Mouse (Mus musculus) hindbrain, embryonic 13.5 days (tissue): ENCODE data around the gene Apc2. TPM values are rescaled to one million over a fixed set of nuclear protein-coding genes. Genes with fewer than 3 reads are reported as not detected.

Source experiments
- ATAC-seq: fragments of 200-750 bp; cut with Nextera tagmentation; 2 replicates; pipeline ENCODE4 v1.8.0; 2017; ENCODE audit warnings: moderate TSS enrichment; ENCODE audit not compliant: low FRiP score
- H3K27ac ChIP-seq: fragments of 300-500 bp; sonication (generic); 2 replicates; pipeline ENCODE4 v1.5.1; 2015; ENCODE audit warnings: inconsistent platforms, mild to moderate bottlenecking, moderate library complexity
- H3K27me3 ChIP-seq: fragments of 300-500 bp; sonication (generic); 2 replicates; pipeline ENCODE4 v1.6.1; 2015; ENCODE audit warnings: mild to moderate bottlenecking, inconsistent platforms
- H3K36me3 ChIP-seq: fragments of 300-500 bp; sonication (generic); 2 replicates; pipeline ENCODE4 v1.6.1; 2015; ENCODE audit warnings: mild to moderate bottlenecking, inconsistent platforms
- H3K4me1 ChIP-seq: fragments of 300-500 bp; sonication (generic); replicated peaks from 2 replicates; pipeline ENCODE4 v1.6.1; 2015; ENCODE audit warnings: inconsistent platforms
- H3K4me2 ChIP-seq: fragments of 300-500 bp; sonication (generic); 2 replicates; pipeline ENCODE4 v1.6.1; 2015; ENCODE audit warnings: inconsistent platforms, mild to moderate bottlenecking, moderate library complexity
- H3K4me3 ChIP-seq: fragments of 300-500 bp; sonication (generic); 2 replicates; pipeline ENCODE4 v1.5.1; 2015; ENCODE audit warnings: mild to moderate bottlenecking, inconsistent platforms
- H3K9ac ChIP-seq: fragments of 300-500 bp; sonication (generic); 2 replicates; pipeline ENCODE4 v1.6.1; 2015; ENCODE audit warnings: mild to moderate bottlenecking, inconsistent platforms
- H3K9me3 ChIP-seq: fragments of 300-500 bp; sonication (generic); 2 replicates; pipeline ENCODE4 v1.6.1; 2016; ENCODE audit warnings: inconsistent platforms
- WGBS: fragments of 180-500 bp; shearing (Covaris S2); methylation state at CpG from one replicate; pipeline ENCODE4 v1.1.7; 2015; 5-methylcytosine and 5-hydroxymethylcytosine counted together
- polyA plus RNA-seq: library from polyadenylated mRNA; unstranded; fragments of >200 nt; fragmentation: Nextera tagmentation; extraction: Ambion mirVana; gene quantifications from 2 replicates; pipeline ENCODE4 v1.2.1, GENCODE M21; 2015

Gene Apc2
- polyA plus RNA-seq, 1 experiment from 2014 or later, result 182 TPM

DNA sequence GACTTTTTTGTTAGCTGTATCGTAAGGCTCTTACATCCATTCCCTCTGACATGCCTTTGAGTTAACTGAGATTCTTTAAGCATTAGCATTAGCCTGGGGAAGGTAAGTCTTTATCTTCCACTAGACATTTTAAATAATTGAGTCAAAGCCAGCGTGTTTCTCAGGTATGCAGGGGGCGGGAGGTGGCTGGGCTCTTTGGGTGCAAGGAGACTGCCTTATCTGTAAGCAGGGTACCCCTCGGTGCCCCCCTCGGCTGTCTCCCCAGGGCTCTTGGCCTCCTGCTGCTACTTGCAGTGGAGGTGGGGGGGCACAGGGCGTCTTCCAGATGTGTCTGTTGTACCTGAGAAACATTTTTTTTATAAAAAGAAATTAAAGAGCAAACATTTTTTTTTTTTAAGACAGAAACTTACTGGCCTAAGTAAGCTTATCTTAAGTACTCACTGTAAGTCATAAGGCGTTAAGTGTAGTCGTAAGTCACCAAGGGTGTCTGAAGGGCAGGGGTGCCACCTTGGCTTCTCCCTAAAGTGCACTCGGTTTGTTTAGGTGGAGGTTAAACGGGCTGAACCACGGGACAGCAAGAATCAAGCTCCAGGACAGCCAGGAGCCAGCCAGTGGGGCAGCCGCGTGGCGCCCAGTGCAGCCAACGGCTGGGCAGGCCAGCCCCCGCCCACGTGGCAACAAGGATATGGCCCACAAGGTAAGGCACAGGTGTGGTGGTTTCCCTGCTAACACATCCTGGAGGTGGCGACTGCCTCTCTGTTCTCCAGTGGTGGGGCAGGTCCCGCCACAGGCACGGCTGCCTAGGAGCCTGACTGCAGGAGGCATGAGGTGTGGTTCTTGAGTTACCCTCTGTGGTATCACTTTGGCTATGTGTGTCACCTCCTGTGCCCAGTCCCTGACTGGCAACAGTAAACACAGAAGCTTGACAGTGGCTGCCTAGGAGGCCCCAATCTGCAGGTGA is 13.0 kb upstream of the Apc2 start:
- Histone ChIP-seq H3K36me3 (peaks cover 95% of the 10 kb centered on the region), H3K9ac (no peak overlapping the region), H3K4me1 (peaks cover 14% of the 10 kb centered on the region), H3K4me2 (no peak overlapping the region), H3K9me3 (no peaks in the 10 kb centered on the region), H3K27ac (peak overlapping the region; percentile 65), H3K27me3 (no peaks in the 10 kb centered on the region), H3K4me3 (no peak overlapping the region)
- WGBS, result 92% methylated on average over 20 of the region's 20 CpGs
- no peak for ATAC-seq

DNA sequence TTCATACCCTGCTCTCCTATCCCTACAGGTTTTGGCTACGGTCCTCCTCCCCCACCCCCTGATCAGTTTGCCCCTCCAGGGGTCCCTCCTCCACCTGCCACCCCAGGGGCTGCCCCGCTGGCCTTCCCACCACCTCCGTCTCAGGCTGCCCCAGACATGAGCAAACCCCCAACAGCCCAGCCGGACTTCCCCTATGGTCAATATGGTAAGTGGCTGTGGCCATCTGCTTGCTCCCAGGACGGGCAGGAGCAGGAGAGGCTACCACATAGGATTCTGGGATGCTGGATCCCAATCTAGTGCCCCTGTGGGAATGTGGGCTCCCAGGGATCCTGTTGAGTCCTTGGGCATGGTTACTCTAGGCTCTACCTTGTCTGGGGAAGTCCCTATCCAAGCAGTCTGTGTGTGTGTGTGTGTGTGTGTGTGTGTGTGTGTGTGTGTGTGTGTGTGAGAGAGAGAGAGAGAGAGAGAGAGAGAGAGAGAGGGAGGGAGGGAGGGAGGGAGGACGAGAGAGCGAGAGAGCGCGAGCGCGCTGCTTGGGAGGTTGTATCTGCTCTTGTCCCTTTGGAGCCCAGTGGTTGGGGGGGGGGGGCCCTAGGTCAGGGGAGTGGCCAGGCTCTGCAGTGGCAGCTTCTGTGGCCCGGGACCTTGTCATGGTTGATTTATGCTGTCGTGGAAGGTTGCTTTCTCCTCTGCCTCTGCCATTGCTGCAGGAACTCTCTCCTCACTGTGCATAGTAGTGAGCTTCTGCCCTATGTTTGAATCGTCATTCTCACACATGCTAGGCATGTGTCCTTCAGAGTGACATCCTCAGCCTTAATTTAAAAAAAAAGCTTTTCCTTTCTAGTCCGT is 10.3 kb upstream of the Apc2 start:
- no peak overlapping the region for H3K27ac ChIP-seq
- no peaks in the 10 kb centered on the region for H3K27me3 ChIP-seq
- no peak overlapping the region for H3K4me3 ChIP-seq
- peaks cover 85% of the 10 kb centered on the region for H3K36me3 ChIP-seq
- H3K9ac ChIP-seq, result no peak overlapping the region
- peaks cover 14% of the 10 kb centered on the region for H3K4me1 ChIP-seq
- H3K9me3 ChIP-seq, result no peaks in the 10 kb centered on the region
- no peak for ATAC-seq
- 80% methylated on average over 15 of the region's 15 CpGs for WGBS
- H3K4me2 ChIP-seq, result no peak overlapping the region

- H3K36me3 ChIP-seq, result peaks cover 60% of the 10 kb centered on the region
- WGBS, result 96% methylated on average over 12 of the region's 12 CpGs
Measured at GRCm38 (mm10) chr10:80288097-80288496, 7.7 kb upstream of the Apc2 start.

GRCm38 (mm10) chr10:80288657-80289056 is 7.1 kb upstream of the Apc2 start:
- Histone ChIP-seq H3K36me3 (peaks cover 58% of the 10 kb centered on the region), H3K27ac (no peak overlapping the region), H3K4me2 (no peak overlapping the region), H3K27me3 (no peaks in the 10 kb centered on the region), H3K9me3 (no peaks in the 10 kb centered on the region), H3K9ac (no peak overlapping the region), H3K4me1 (peaks cover 14% of the 10 kb centered on the region), H3K4me3 (no peak overlapping the region)
- no peak for ATAC-seq
- WGBS, result 77% methylated on average over 8 of the region's 8 CpGs

More at GRCm38 (mm10) chr10:80288097-80288496, 7.7 kb upstream of the Apc2 start:
- H3K4me3 ChIP-seq, result no peak overlapping the region
- no peak overlapping the region for H3K9ac ChIP-seq
- H3K4me1 ChIP-seq, result peaks cover 8% of the 10 kb centered on the region
- no peaks in the 10 kb centered on the region for H3K9me3 ChIP-seq
- no peak overlapping the region for H3K4me2 ChIP-seq
- H3K27me3 ChIP-seq, result no peaks in the 10 kb centered on the region
- ATAC-seq, result no peak
- no peak overlapping the region for H3K27ac ChIP-seq

DNA sequence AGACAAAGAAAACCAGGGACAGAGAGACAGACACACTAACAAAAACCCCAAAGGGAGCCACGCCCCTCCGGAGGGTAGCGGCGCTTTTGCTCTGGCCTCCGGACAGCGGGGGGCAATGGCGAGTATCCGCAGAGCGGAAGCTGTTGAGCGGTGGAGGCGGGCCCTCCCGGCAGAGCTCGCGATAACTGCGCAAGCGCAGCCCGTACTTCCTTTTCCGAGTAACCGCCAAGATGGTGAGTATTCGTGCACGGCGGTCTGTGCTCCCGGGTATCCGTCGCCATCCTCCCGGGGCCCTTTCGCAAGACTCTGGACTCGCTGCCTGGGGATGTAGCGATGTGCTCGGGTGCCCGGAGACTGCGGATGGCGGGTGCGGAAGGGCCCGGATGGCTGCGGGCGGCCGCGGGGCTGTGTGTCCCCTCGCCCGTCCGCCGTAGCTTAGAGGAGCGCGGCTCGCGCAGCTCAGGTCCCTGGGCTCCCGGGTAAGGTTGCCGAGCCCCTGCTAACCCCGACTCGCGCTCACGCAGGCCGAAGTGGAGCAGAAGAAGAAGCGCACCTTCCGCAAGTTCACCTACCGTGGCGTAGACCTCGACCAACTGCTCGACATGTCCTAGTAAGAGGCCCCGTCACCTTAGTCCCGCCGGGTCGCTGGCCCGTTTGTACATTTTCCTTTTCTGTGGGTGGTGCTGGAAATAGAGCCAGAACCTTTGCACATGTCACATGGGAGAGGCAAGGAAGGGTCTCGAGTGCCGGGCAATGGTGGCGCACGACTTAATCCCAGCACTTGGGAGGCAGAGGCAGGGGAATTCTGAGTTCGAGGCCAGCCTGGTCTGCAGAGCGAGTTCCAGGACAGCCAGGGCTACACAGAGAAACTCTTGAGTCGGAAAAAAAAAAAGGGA is 3.3 kb upstream of the Apc2 start, which contains the start of gene Rps15:
Gene Rps15 (plus strand): TSS at position 203 of the 896 bp plus-strand sequence.
- Histone ChIP-seq H3K9ac (peak within 1 kb of the TSS; percentile 100), H3K36me3 (peaks cover 36% of the 10 kb centered on the region), H3K27me3 (no peaks in the 10 kb centered on the region), H3K9me3 (no peaks in the 10 kb centered on the region), H3K4me2 (peak within 1 kb of the TSS; percentile 99), H3K27ac (peak within 1 kb of the TSS; percentile 95), H3K4me3 (peak within 1 kb of the TSS; percentile 89), H3K4me1 (peaks cover 52% of the 10 kb centered on the region)
- ATAC-seq, result peak; percentile 73
- WGBS, result under 1% methylated on average over 72 of the region's 72 CpGs

DNA sequence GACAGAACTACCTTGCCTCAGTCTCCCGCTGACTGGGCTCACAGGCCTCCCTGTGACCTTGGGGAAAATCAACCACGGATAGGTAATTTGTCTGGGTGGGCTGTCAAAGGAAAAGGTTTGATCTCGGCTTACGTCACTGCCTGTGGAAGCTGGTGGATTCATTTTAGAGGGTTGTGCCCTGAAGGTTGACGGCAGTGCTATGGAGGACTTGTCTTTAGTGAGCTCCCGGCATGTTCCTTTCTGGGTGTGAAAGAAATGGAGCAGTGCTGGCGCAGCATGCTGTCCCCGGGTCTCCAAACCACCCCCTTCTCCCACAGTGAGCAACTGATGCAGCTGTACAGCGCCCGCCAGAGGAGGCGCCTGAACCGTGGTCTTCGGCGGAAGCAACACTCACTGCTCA is 2.5 kb upstream of the Apc2 start:
- Histone ChIP-seq H3K27me3 (no peaks in the 10 kb centered on the region), H3K36me3 (peaks cover 30% of the 10 kb centered on the region), H3K9me3 (no peaks in the 10 kb centered on the region), H3K9ac (peak overlapping the region; percentile 100), H3K27ac (peak overlapping the region; percentile 95), H3K4me2 (peak overlapping the region; percentile 99), H3K4me3 (peak overlapping the region; percentile 89), H3K4me1 (peaks cover 60% of the 10 kb centered on the region)
- ATAC-seq, result no peak
- 29% methylated on average over 14 of the region's 14 CpGs for WGBS

- no peaks in the 10 kb centered on the region for H3K27me3 ChIP-seq
- H3K4me1 ChIP-seq, result peaks cover 64% of the 10 kb centered on the region
- H3K4me2 ChIP-seq, result no peak overlapping the region
- ATAC-seq, result no peak
- peak overlapping the region; percentile 35; the same call in 1 of the 2 replicates for H3K9ac ChIP-seq
- H3K36me3 ChIP-seq, result peaks cover 20% of the 10 kb centered on the region
- no peak overlapping the region for H3K27ac ChIP-seq
- 79% methylated on average over 4 of the region's 4 CpGs for WGBS
- H3K4me3 ChIP-seq, result no peak overlapping the region; the same call in 1 of the 2 replicates
- no peaks in the 10 kb centered on the region for H3K9me3 ChIP-seq
Measured at GRCm38 (mm10) chr10:80294311-80294710, 1.5 kb upstream of the Apc2 start.

DNA sequence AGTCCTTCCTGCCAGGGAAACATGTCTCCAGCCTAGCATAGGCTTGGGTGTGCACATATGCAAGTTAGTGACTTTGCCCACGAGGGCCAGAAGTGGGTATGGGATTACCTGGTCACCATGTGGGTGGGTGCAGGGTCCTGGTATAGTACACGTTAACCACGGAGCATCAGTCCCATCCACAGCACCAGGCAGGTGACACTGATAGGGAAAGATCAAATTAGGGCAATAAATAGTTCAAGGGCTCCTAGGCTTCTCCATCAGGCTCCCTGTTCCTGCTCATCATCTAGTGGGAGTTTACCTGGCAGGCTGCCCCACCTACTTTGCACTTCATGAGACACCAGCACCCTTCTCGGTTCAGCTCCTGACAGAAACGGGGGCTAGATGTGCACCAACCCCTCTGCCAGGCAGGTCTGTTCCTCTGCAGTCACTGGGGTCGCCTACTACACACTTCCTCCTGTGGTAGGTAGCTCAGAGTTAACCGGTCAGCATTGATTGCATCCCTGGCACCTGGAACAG is 931 bp upstream of the Apc2 start:
- Histone ChIP-seq H3K36me3 (peaks cover 19% of the 10 kb centered on the region), H3K9ac (peak overlapping the region; percentile 99), H3K4me2 (peak overlapping the region; percentile 98), H3K9me3 (no peaks in the 10 kb centered on the region), H3K4me3 (peak overlapping the region; percentile 53; the same call in 1 of the 2 replicates), H3K27me3 (no peaks in the 10 kb centered on the region), H3K27ac (peak overlapping the region; percentile 97; the same call in 1 of the 2 replicates), H3K4me1 (peaks cover 68% of the 10 kb centered on the region)
- no peak for ATAC-seq
- WGBS, result 52% methylated on average over 7 of the region's 7 CpGs

DNA sequence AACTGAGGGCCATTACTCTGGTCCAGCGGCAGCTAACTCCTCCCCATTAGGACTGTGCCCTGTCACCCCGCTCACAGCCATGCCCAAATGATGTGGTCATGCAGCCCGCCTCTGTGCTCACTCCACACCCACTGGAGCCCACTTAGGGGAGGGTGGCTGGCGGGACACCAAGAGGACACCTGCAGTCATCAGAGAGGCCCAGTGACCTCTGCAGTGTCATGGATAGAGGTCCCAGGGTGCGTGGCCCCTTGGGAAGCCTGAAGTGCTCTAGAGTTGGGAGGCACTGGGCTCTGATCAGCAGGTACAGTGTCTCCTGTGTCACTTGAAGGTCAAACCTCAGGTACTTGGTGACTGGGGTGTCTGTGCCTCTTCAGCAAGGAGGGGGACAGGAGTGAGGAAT is 1.0 kb downstream of the Apc2 start:
- WGBS, result 80% methylated on average over 5 of the region's 5 CpGs
- H3K9ac ChIP-seq, result peak overlapping the region; percentile 99
- no peaks in the 10 kb centered on the region for H3K9me3 ChIP-seq
- ATAC-seq, result no peak
- peak overlapping the region; percentile 53 for H3K4me3 ChIP-seq
- no peaks in the 10 kb centered on the region for H3K27me3 ChIP-seq
- peaks cover 83% of the 10 kb centered on the region for H3K4me1 ChIP-seq
- peak overlapping the region; percentile 98 for H3K4me2 ChIP-seq
- H3K36me3 ChIP-seq, result peaks cover 20% of the 10 kb centered on the region
- peak overlapping the region; percentile 97 for H3K27ac ChIP-seq

DNA sequence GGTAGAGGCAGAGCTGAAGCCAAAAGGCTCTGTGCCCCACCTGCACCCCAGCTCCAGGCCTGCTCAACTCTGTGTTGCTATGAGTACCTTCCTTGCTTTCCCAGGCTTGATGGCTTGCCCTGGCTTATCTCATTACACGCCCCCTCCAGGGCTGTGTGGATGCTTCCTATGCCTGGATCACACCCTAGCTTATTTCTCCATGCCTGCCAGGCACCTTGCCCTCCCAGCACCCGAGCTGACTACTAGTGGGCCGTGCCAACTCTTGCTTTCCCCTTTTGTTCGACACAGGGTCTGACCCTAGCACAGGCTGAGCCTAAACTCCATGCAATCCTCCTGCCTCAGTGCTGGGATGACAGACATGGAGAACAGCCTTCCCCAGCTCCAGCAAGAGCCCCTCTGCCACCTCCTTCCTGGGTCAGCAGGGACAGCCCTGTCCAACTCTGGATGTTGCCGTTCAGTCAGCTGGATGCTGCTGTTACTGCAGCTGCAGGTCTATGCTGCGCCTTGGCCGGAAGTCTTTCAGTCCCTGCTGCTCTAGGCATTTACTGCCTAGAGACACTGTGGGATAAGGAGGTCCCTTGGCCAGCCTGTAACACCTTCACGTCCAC is 1.9 kb downstream of the Apc2 start:
- no peak for ATAC-seq
- 66% methylated on average over 8 of the region's 8 CpGs for WGBS
- no peak overlapping the region; the same call in 1 of the 2 replicates for H3K4me3 ChIP-seq

More for the DNA sequence above, 1.9 kb downstream of the Apc2 start:
- H3K4me2 ChIP-seq, result peak overlapping the region; percentile 98
- H3K4me1 ChIP-seq, result peaks cover 88% of the 10 kb centered on the region
- H3K9ac ChIP-seq, result peak overlapping the region; percentile 99
- H3K27ac ChIP-seq, result peak overlapping the region; percentile 97
- no peaks in the 10 kb centered on the region for H3K27me3 ChIP-seq
- peaks cover 28% of the 10 kb centered on the region for H3K36me3 ChIP-seq
- H3K9me3 ChIP-seq, result no peaks in the 10 kb centered on the region
